Mouse (Mus musculus) thymus, adult 2 months (tissue): ENCODE measurements around the gene Homer2.

ENCODE experiments used
- CTCF ChIP-seq: fragments of 200-500 bp; IDR thresholded peaks from 2 replicates; pipeline ENCODE4 v1.5.1; 2012; ENCODE audit warnings: mild to moderate bottlenecking, control low read depth, low read length, moderate library complexity, borderline replicate concordance; ENCODE audit not compliant: control insufficient read depth, poor library complexity, insufficient read depth; ENCODE audit errors: extremely low read depth
- POLR2A ChIP-seq: fragments of 200-500 bp; IDR thresholded peaks from 2 replicates; pipeline ENCODE4 v1.6.1; 2012; ENCODE audit warnings: mild to moderate bottlenecking, low read length, control low read depth, moderate library complexity; ENCODE audit not compliant: control insufficient read depth, poor library complexity, insufficient read depth; ENCODE audit errors: extremely low read depth

GRCm38 (mm10) chr7:81561211-81561610, 146.1 kb downstream of the Homer2 start:
- TF ChIP-seq POLR2A (no peak), CTCF (no peak)
